Mouse (Mus musculus) liver, postnatal 0 days (tissue): ENCODE measurements at regions not wholly inside any gene's neighbourhood (a gene's known extent, or its start where the extent isn't known, plus 50 kb on each side); places are given as distances from the start of the nearest gene placed in this dataset.

Source experiments
- CTCF ChIP-seq: sonication (generic); IDR thresholded peaks from 2 replicates; pipeline ENCODE4 v1.5.1; 2016; ENCODE audit warnings: antibody characterized with exemption, low read depth
- EP300 ChIP-seq: IDR thresholded peaks from 2 replicates; pipeline ENCODE4 v1.6.1; 2016; ENCODE audit warnings: antibody characterized with exemption, low read depth, mild to moderate bottlenecking

GRCm38 (mm10) chr6:31209411-31210139, 189.0 kb upstream of the Mkln1 start:
- TF ChIP-seq CTCF = no peak
- no peak for TF ChIP-seq EP300
